Comparison of ENCODE assay signal across 18 mouse cellular contexts in the genomic region with DNA sequence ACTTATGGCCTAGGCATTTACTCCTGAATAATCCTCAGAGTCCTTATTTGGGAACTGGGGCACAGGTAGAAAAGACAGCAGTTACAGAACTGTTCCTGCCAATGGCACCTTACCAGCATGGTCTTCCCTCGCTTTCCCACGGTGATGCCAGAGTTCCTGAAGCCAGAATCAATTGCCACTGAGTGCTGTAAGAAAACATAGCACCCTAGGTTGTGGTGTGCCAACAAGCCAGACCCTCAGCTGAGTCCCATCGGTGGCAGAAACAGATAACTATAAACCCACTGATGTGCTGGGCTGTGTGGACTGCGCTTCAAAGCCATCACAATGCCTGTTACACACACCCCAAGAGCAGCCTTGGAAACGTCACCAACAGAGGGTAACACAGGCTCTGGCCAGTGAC.
"Had no signal": no experiment of that assay in that cellular context is flagged by ENCODE, and none has a peak within 500 bp of the region (broad histone marks: within the 10 kb centered on the region; RNA-seq: fewer than 3 reads in every experiment).

No protein-coding gene starts in this region.

- H3K4me1 ChIP-seq: lung, embryonic 15.5 days; midbrain, embryonic 12.5 days; neural tube, embryonic 12.5 days; stomach, embryonic 15.5 days had no signal

- H3K27ac ChIP-seq: lung, embryonic 15.5 days; macrophage; midbrain, embryonic 12.5 days; neural tube, embryonic 12.5 days; stomach, embryonic 15.5 days; stomach, postnatal 0 days had no signal

- DNase-seq: liver, postnatal 0 days; lung, adult 2 months; lung, postnatal 14 days; lung, postnatal 36 days; midbrain, embryonic 14.5 days; right cerebral cortex, postnatal 14 days; thymus, adult 2 months; thymus, postnatal 25 days; thymus, postnatal 4 days had no signal

- ATAC-seq: liver, postnatal 0 days; lung, postnatal 0 days; midbrain, embryonic 16.5 days had no signal

- H3K27me3 ChIP-seq: lung, embryonic 15.5 days; megakaryocyte, embryonic 14.5 days; midbrain, embryonic 12.5 days; neural tube, embryonic 12.5 days; stomach, embryonic 15.5 days had no signal

- H3K9me3 ChIP-seq: lung, embryonic 15.5 days; megakaryocyte, embryonic 14.5 days; midbrain, embryonic 12.5 days; neural tube, embryonic 12.5 days; stomach, embryonic 15.5 days had no signal

- H3K4me2 ChIP-seq: lung, embryonic 15.5 days; midbrain, embryonic 12.5 days; neural tube, embryonic 12.5 days; stomach, embryonic 15.5 days had no signal

- H3K9ac ChIP-seq: liver, postnatal 0 days; lung, embryonic 15.5 days; midbrain, embryonic 12.5 days; neural tube, embryonic 12.5 days; stomach, embryonic 15.5 days had no signal

- H3K4me3 ChIP-seq: lung, embryonic 15.5 days; megakaryocyte, embryonic 14.5 days; midbrain, embryonic 12.5 days; neural tube, embryonic 12.5 days; stomach, embryonic 15.5 days had no signal
